Mouse (Mus musculus) heart, postnatal 10 days (tissue): ENCODE data around the gene Unc5c. TPM values are rescaled to one million over a fixed set of nuclear protein-coding genes. Genes with fewer than 3 reads are reported as not detected.

ENCODE experiments used
- DNase-seq, 2 experiments: peaks; one replicate each; pipeline ENCODE4 v3.0.0; 2021
- intact Hi-C: fragments of 180-260 bp; cut with DNase I; formaldehyde crosslinking; loops from one replicate; pipeline ENCODE4 v1.15.1; 2025
- total RNA-seq, 2 experiments: library from RNA; stranded (reverse); gene quantifications; 2 replicates each; pipeline ENCODE4 v1.2.3; 2021

The Unc5c gene
- total RNA-seq, 2 experiments from 2014 or later: 0.47 to 0.79 TPM

DNA sequence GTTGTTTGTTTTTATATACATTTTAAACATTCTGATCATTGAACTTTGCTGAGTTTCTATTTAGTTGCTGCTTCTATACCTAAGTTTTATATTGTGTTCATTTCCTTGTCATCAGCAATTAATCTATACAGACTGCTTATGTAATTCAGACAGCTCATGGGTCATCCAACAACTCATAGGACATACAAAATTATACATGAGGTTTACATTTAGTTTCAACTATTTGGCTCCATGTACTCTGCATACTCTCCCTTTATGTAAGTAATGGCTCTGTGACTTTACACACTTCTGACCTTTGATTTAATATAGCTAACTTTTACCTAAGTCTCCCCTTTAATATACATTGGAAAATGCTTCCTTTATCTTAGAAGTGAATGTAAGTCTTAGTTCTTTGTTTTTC is 332.4 kb downstream of the Unc5c start:
- intact Hi-C loops: no loop called here
- DNase-seq: no peak

DNA sequence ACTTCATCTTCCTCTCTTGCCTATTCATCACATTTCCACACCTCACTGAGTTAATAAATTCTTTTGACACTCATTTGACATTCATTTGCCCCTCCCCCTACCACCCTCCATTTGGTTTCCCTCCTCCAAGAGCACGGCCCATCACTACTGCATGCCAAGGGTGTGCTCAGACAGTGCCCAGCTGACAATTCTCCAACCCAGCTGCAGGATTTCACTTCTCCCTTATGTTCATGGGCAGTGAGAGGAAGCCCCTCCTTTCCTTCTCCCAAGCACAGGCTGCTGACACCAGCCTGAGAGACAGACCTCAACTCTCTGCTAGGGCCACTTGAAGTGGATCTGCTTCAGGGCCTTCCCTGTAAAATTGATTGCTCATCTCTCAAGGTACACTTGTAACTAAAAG is 332.8 kb downstream of the Unc5c start:
- no peak for DNase-seq
- intact Hi-C loops: no loop called here

DNA sequence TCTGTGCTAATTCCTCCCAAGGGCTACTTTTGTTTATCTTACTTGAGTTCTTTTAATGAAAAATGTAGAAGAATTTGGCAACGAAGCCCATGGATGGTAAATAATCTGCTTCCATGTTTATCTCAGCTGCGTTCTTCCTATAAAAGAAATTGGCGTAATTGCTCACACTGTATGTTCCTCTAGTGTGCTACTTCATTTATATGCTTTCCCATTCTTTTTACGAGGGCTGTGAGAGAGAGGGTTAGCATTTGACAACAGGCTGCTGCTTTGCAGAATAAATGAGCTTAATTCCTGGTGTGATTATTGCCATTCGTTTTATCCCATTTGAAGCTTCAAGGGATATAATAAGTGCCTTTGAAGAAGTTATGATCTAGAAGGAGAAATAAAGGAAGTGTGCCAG is 339.1 kb downstream of the Unc5c start:
- intact Hi-C loops: no loop called here
- DNase-seq: no peak

DNA sequence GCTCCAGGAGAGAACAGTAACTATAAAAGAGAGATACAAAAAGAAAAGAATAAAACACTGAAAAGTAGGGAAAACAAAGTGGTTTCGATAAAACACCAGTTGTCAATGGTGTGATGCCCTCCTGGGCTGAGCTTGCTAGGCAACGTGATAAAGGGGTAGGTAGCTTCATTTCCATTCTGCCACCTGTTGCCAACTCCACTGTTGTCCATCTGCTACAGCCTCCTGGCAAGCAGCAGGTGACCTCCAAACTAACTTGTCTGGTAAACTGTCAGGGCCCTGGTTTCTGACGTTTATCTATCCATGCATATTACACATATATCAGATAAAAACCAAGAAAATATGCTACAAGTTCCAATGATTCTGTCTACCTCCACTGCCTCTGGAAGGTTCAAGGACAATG is 344.6 kb downstream of the Unc5c start:
- no peak for DNase-seq

DNA sequence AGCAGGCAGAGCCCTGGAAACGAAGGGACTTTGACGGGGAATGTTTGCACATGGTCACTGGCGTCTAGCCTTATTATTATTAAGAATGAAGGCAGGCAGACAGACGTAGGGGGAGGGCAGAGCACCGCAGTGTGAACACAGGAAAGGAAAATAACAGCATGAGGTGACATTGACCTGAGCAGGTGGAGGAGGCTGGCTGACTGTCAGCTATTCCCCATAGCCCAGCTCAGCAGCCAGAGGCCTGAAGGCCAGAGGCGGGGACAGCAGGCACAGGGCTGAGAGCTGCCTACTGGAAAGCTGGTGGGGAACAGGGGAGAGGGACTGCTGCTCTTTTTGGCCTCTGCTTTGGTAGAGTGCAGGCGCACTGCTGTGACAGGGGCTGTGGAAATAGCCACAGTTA is 345.9 kb downstream of the Unc5c start:
- intact Hi-C loops: no loop called here
- no peak for DNase-seq

More for the DNA sequence above, 344.6 kb downstream of the Unc5c start:
- intact Hi-C loops: no loop called here

DNA sequence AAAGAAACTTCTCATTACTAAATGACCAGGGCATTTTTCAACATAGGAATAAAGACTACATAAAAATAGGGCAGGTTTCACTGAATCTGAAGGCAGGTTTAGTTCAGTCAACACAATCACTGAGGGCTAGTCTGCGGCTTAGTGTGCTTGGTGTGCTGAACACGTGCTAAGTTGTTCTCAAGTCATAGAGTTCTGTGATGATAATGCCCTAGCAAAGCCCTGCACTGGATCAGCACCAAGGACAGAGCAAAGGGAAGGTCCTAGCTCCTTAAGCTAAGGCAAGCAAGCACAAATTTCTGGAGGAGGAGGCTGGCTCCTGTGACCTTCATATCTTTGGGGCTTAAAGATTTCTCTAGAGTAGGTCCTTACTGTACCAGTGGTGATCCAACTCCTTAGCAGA is 346.3 kb downstream of the Unc5c start:
- DNase-seq: peak; percentile 50 to 63
- intact Hi-C loops: no loop called here

DNA sequence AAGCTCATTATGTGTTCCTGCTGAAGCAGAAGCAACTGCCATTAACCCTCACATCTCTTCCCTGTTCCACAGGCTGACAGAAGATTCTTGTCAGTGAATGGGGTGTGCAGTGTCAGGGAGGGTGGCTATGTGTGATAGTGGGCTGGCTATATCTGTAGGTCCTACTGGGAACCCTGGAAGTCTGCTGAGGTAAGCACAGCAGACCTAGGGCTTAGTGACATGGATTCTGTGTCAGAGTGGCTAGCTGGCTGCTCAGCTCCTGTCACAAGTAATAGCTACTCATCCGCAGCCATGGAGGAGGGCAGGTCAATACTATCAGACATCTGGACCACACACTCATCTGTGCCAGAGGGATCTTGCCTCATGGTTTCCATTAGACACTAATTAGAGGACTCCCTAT is 349.8 kb downstream of the Unc5c start:
- DNase-seq: no peak
- intact Hi-C loops: no loop called here

DNA sequence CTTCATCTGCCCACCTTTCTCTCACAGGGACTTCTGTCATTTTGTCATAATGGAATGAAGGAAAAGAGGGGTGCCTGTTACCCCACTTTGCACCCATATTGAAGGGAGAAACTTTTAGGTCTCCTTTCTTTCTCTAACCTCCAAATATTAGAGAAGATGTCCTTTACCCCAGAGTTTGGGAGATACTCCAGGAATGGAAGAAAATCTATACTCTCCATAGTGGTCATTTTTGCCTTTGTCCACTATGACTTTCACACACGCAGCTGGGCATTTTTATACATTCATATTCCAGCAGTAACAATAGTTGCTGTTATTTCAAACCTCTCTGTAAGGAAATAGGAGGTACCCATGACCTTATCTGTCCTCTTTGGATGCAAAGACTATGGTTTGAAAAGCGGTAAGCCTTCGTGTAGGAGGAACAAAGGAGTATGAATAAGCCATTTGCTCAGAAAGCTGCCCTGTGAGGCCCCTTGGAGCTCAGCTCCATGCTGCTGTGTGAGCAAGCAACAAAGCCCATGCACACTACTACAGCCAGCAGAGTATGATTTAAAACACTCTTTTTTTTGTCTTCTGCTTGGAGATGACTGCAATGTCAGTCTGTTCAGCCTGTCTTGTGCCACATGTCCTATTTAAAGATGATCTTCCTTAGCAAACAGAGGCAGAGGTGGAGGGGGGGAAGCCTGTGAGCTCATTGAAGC is 353.7 kb downstream of the Unc5c start:
- no peak for DNase-seq
- intact Hi-C loops: no loop called here

DNA sequence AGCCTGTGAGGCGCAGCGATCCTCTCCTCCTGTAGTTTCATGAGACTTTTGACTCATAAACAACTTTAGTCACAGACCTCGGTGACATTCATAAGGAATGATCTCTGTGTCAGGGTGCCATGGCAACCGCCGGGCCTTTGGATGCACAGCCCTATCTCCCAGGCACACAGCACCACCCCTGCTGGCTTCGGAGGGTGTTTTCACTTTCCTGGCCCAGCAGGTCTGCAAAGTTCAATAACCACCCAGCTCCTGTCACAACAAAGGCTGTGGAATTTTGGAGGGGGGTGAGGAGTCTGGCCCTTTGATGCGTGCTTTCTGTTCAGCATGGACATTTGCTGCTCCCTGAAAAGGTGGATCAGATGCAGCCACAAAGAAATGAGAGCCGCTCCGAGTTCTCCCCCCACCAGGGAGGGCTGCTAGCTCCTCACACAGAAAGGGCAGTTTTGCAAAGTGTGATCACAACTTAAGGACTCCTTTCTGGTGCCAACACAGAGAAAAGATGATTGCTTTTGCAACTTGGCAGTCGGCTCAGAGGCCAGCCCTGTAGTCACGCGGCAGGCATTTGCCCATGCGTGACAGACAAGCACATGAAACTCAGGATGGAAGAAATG is 354.4 kb downstream of the Unc5c start:
- no peak for DNase-seq
- intact Hi-C loops: no loop called here

DNA sequence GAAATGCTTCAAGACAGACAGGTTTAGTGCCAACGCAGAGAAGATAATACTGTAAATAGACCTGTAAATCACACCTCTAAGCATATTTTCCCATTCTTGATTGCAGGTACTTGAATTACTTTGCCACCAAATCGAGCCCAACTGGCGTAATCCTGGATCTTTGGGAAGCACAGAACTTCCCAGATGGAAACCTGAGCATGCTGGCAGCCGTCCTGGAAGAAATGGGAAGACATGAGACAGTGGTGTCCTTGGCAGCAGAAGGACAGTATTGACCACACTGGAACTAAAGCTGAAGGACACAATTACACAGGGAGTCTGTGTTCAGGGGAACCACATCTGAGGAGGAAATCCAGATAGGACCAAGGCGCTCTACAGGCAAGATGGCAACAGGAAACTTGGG is 363.3 kb downstream of the Unc5c start:
- intact Hi-C loops: no loop called here
- DNase-seq: no peak

DNA sequence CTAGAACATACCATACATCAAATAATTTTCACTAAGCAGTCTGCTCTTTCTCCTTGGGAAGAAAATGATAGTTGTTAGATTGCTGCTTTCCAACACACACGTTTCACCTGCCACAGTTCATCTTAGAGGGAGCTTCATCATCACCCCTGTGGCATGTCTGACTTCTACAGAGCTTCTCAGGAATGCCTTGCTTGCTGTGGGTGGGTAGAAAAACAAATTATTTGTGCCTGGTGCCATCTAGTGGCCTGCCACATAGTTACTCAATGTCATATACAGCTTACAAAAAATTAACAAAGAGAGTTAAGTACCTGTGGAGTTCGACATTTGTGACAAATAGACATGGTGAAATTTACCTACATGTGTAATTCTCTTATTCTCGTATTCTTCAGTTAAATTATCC is 366.1 kb downstream of the Unc5c start:
- DNase-seq: peak; percentile 51 to 67
- intact Hi-C loops: loop anchor here (5.0 kb wide), 2 partner anchors 364 to 1884 kb away; partner anchors contain the start of gene Unc5c

DNA sequence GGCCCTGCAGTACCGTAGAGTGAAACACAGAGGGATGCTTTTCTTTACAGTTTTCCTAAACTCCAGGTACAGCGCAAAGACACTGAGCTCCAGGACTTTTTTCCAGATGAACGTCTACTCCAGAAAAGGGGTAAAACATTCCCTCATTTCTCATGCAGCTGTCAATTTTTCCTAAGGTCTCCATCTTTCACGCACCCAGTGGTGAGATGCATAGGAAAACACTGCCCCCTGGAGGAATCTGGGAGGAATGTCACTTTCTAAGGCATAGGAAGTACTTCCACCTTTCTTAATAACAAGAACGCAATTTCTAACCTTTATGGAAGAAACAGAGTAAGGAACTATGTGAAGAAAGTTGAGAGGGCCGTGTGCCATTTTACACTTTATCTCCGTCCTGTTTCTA is 373.8 kb downstream of the Unc5c start:
- peak; percentile 5 to 30 for DNase-seq

DNA sequence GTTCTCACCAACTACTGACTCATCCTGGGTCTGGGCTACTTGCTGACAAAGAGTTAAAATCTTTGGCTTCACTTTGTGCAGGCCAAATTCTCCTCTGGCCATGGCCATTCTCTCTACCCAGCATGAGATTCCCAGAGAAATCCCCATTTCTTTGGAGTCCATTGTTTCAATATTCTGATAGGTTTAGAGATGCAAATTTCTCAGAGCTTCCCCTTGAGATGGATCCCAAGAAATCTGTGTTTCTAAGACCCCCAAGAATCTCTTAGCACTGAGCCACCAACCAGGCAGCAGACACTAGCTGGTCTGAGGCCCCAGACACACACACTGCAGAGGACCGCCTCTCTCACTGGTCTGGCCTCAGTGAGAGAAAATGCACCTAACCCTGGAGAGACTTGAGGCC is 384.2 kb downstream of the Unc5c start:
- intact Hi-C loops: no loop called here

More for the DNA sequence above, 373.8 kb downstream of the Unc5c start:
- intact Hi-C loops: no loop called here

DNA sequence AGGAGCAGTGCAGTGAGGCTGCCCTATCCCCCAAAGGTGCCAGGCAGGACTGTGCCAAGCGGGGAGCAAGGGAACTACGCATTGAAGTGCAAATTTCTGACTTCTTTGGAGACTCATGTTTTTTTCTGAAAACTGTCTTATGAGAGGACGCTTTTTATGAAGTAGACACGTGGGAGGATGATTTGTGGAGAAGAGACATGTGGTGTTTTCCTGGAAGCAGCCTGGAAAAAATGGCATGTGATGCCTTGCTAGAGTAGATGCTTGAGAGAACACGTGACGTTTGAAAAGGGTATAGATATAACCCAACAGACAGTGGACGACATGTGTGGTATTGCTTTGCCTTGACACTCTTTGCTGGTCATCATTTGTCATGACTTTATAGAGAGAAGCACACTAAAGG is 385.1 kb downstream of the Unc5c start:
- DNase-seq: no peak
- intact Hi-C loops: no loop called here

More for the DNA sequence above, 384.2 kb downstream of the Unc5c start:
- no peak for DNase-seq

DNA sequence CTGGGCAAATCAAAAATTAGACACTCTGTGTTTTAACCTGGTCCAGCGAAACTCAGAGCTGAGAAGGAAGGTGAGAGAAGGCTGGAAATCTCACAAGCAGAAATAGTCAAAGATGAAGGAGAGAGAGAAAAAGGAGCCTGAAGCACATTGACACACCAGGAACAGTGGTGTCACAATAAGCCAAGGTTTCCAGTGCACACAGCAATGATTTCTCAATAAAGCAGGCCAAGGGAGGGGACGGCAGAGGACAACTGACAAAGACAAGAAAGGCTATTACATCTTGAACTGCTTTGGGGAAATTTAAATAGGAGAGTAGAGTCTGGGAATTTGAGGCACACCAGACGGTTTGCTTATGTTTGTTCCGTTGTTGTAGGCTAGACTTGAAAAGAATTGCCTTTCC is 389.3 kb downstream of the Unc5c start:
- intact Hi-C loops: no loop called here
- no peak for DNase-seq

DNA sequence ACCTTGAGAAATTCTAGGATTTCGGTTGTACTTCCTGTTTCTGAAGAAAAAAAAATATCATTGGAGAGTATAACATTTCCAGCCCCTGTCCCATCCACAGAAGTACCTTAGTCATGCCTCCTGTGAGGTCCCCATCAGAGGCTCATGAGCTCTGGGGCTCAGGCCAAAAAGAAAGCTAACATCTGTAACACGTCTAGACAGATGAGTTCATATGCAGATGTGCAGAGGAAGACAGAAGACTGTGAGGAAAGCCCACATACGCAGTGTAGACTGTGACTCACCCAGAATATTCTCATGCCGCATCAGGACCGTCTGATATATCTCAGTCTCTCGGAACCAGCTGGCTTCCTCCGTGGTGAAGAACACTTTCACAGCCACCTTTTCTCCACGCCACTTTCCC is 392.1 kb downstream of the Unc5c start:
- intact Hi-C loops: no loop called here
- peak; percentile 5 to 9 for DNase-seq

DNA sequence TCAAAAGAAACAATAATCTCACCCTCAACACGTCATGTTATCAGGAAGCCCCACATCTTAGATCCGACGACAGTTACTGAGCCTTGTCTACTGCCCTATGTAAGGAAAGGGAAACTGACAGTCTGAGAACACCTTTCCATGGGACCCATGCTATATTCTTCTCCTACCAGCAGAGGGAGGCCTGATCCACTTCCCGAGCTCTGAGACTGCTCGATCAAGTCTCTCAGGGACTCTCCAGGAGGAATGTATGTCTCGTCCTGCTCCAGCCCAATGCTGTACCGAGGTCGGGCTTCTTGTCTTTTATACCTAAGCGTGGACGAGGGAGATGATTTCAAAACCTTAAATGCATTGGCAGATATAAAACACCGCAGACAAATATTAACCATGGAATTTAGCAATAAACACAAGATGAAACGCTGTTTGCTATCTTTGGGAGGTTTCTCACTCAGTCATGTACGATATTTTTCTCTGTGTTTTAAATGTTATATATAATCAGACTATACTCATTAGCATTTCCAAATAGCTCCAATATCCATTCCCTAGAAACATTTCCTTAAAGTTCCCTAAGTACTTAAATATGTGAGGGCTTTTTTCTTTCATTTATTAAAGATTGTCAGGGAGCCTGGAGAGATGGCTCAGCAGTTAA is 397.9 kb downstream of the Unc5c start:
- intact Hi-C loops: loop anchor here (2.0 to 5.0 kb wide), 2 partner anchors 412 to 614 kb away; no protein-coding TSS in a partner anchor
- DNase-seq: peak; percentile 41 to 55

DNA sequence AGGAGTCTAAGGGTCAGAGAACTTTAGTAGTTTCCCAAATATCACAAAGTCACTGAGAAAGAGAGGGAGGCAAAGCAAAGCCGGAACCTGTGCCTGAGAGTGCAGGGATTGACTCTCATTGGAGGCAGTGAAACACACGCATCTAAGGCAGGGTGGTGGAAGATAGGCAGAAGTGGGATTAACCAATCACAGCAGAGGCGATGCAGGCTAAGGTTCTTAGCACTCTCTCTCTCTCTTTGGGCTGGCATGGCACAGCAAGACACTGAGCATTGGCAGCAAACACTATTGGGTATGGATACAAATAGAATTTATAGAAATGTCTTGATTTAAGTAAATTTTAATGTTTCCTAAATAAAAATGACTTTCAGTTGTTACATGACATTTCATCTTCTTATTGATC is 406.8 kb downstream of the Unc5c start:
- intact Hi-C loops: no loop called here
- no peak for DNase-seq

DNA sequence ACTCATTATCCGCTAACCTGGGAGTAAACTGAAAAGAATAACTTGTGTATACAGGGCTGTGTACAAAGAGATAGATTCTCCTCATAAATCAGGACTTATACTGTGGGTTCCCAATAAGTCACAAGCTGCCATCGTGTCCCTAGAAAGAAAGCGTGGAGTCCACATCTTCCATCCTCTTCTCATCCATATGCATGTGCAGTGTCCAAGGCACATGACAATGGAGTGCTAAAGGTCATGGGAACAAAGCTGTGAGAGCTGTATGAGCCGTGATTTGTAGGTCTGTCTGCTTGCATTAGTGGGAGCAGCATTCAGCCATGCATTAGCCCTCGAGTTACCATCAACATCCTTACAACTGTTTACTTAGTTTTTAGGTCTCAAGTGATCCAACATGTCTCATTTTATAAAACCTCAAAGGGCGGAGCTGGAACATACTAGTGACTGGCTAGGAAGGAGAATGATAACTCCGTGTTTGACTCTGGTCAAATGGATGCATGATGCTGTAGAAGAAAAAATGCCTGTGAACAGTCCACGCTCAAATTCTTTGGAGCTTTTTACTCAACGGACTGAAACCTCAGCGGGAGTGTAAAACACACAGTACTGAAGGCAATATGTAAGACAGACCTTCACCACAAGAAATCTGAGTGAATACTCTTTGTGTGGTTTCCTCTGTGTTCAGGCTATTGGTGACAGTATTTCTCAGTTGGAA is 407.5 kb downstream of the Unc5c start:
- DNase-seq: no peak
- intact Hi-C loops: no loop called here

DNA sequence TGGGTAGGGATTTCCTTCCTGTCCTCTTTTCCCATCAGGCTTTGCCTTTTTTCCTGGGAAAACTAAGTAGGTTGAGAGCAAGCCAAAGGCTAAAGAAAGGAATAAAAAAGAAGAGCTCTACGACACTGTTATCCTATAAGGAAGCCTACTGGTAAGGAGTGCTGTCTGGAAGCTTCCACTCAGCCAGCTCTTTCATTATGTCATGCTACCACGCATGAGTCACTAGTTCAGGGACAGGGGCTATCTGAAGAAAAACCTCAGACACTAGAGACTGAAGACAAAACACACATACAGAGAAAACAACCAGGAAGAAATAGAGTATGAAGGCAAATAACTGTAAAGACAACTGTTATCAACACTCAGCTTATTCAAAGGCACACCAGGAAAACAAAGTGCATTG is 417.5 kb downstream of the Unc5c start:
- no peak for DNase-seq
- intact Hi-C loops: loop anchor here (10.0 kb wide), 1 partner anchor 162 kb away; no protein-coding TSS in a partner anchor

DNA sequence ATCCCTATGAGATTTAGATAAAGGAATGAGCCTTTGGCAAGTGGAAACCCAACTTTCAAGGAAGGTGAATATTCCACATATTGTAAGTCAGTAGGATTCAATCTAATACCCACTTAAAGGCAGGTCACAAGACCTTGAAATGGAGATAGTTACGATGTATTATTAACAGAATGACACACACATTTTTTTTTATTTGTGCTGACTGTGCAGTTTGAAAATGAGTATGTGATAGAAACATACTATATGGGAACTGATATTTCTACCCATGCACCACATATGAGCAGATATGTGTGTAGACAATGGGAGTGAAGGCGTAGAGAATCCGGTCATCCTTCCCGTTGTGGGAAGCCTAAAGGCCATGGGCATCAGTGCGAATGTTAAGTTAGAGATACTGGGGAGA is 419.2 kb downstream of the Unc5c start:
- DNase-seq: no peak
- intact Hi-C loops: loop anchor here (10.0 kb wide), 1 partner anchor 161 kb away; no protein-coding TSS in a partner anchor
